Mouse (Mus musculus) forebrain, embryonic 14.5 days (tissue): ENCODE data around the gene C2cd2. TPM values are rescaled to one million over a fixed set of nuclear protein-coding genes. Genes with fewer than 3 reads are reported as not detected.

Experiments used
- ATAC-seq: fragments of 200-750 bp; cut with Nextera tagmentation; 2 replicates; pipeline ENCODE4 v1.8.0; 2017; ENCODE audit warnings: mild to moderate bottlenecking, moderate library complexity
- DNase-seq: peaks from one replicate; pipeline ENCODE4 v3.0.0-alpha.2; 2015; ENCODE audit warnings: low spot score
- H3K27ac ChIP-seq: fragments of 300-500 bp; sonication (generic); 2 replicates; pipeline ENCODE4 v1.5.1; 2014; ENCODE audit warnings: low read depth, mild to moderate bottlenecking, control low read depth, low read length, moderate library complexity
- H3K27me3 ChIP-seq: fragments of 300-500 bp; sonication (generic); replicated peaks from 2 replicates; pipeline ENCODE4 v1.6.1; 2014; ENCODE audit warnings: low read length, control low read depth, mixed read lengths; ENCODE audit not compliant: control insufficient read depth, insufficient read depth
- H3K36me3 ChIP-seq: fragments of 300-500 bp; sonication (generic); 2 replicates; pipeline ENCODE4 v1.6.1; 2014; ENCODE audit warnings: low read length, control low read depth; ENCODE audit not compliant: control insufficient read depth, insufficient read depth
- H3K4me1 ChIP-seq: fragments of 300-500 bp; sonication (generic); 2 replicates; pipeline ENCODE4 v1.6.1; 2014; ENCODE audit warnings: antibody characterized with exemption, low read length, control low read depth; ENCODE audit not compliant: control insufficient read depth, insufficient read depth
- H3K4me2 ChIP-seq: fragments of 300-500 bp; sonication (generic); 2 replicates; pipeline ENCODE4 v1.6.1; 2014; ENCODE audit warnings: mild to moderate bottlenecking, control low read depth, low read length
- H3K4me3 ChIP-seq: fragments of 300-500 bp; sonication (generic); 2 replicates; pipeline ENCODE4 v1.5.1; 2014; ENCODE audit warnings: low read depth, low read length, control low read depth
- H3K9ac ChIP-seq: fragments of 300-500 bp; sonication (generic); 2 replicates; pipeline ENCODE4 v1.6.1; 2014; ENCODE audit warnings: mild to moderate bottlenecking, low read length, control low read depth, moderate library complexity
- H3K9me3 ChIP-seq: fragments of 300-500 bp; sonication (generic); replicated peaks from 2 replicates; pipeline ENCODE4 v1.6.1; 2016; ENCODE audit warnings: low read length, control low read depth, mixed read lengths; ENCODE audit not compliant: control insufficient read depth
- WGBS: fragments of 180-500 bp; shearing (Covaris S2); extraction: QIAGEN DNeasy Blood & Tissue Kit; methylation state at CpG from one replicate; pipeline ENCODE4 v1.1.7; 2014; 5-methylcytosine and 5-hydroxymethylcytosine counted together
- polyA plus RNA-seq: library from polyadenylated mRNA; unstranded; fragments of >200 nt; fragmentation: Nextera tagmentation; extraction: Ambion mirVana; gene quantifications from 2 replicates; pipeline ENCODE4 v1.2.1, GENCODE M21; 2014

Gene C2cd2
- polyA plus RNA-seq, 1 experiment from 2014 or later: 10.2 TPM

GRCm38 (mm10) chr16:97929520-97929919 is 32.9 kb downstream of the C2cd2 start:
- Histone ChIP-seq H3K4me3 (no peak overlapping the region), H3K9ac (no peak overlapping the region), H3K9me3 (no peaks in the 10 kb centered on the region), H3K27me3 (no peaks in the 10 kb centered on the region), H3K36me3 (no peaks in the 10 kb centered on the region), H3K27ac (no peak overlapping the region), H3K4me2 (no peak overlapping the region), H3K4me1 (no peaks in the 10 kb centered on the region)
- DNase-seq (no peak), ATAC-seq (no peak)
- 42% methylated on average over 1 of the region's 1 CpGs for WGBS

GRCm38 (mm10) chr16:97927331-97927938 is 35.0 kb downstream of the C2cd2 start:
- Histone ChIP-seq H3K27ac (no peak overlapping the region), H3K36me3 (no peaks in the 10 kb centered on the region), H3K4me2 (no peak overlapping the region), H3K4me3 (no peak overlapping the region), H3K9ac (no peak overlapping the region), H3K27me3 (no peaks in the 10 kb centered on the region), H3K4me1 (no peaks in the 10 kb centered on the region), H3K9me3 (no peaks in the 10 kb centered on the region)
- DNase-seq (no peak), ATAC-seq (no peak)
- 88% methylated on average over 3 of the region's 3 CpGs for WGBS

GRCm38 (mm10) chr16:97926381-97926780 is 36.0 kb downstream of the C2cd2 start:
- no peak overlapping the region for H3K4me3 ChIP-seq
- no peaks in the 10 kb centered on the region for H3K36me3 ChIP-seq
- no peaks in the 10 kb centered on the region for H3K9me3 ChIP-seq
- DNase-seq (no peak), ATAC-seq (no peak)
- no peaks in the 10 kb centered on the region for H3K27me3 ChIP-seq
- no peak overlapping the region for H3K4me2 ChIP-seq
- H3K9ac ChIP-seq: no peak overlapping the region
- no peak overlapping the region for H3K27ac ChIP-seq
- 85% methylated on average over 9 of the region's 9 CpGs for WGBS
- peaks cover 5% of the 10 kb centered on the region; the same call in 1 of the 2 replicates for H3K4me1 ChIP-seq

GRCm38 (mm10) chr16:97925760-97926159 is 36.6 kb downstream of the C2cd2 start:
- Histone ChIP-seq H3K27me3 (no peaks in the 10 kb centered on the region), H3K9ac (no peak overlapping the region), H3K4me3 (no peak overlapping the region), H3K36me3 (no peaks in the 10 kb centered on the region), H3K27ac (no peak overlapping the region), H3K4me2 (no peak overlapping the region), H3K9me3 (no peaks in the 10 kb centered on the region), H3K4me1 (peaks cover 6% of the 10 kb centered on the region; the same call in 1 of the 2 replicates)
- WGBS: 91% methylated on average over 2 of the region's 2 CpGs
- DNase-seq (no peak), ATAC-seq (no peak)

GRCm38 (mm10) chr16:97923700-97924099 is 38.7 kb downstream of the C2cd2 start:
- Histone ChIP-seq H3K27ac (no peak overlapping the region), H3K27me3 (no peaks in the 10 kb centered on the region), H3K36me3 (no peaks in the 10 kb centered on the region), H3K4me3 (no peak overlapping the region), H3K4me2 (no peak overlapping the region), H3K9ac (no peak overlapping the region), H3K4me1 (peaks cover 6% of the 10 kb centered on the region; the same call in 1 of the 2 replicates), H3K9me3 (no peaks in the 10 kb centered on the region)
- no peak for ATAC-seq
- 74% methylated on average over 1 of the region's 1 CpGs for WGBS
- DNase-seq: no peak

- Histone ChIP-seq H3K27me3 (no peaks in the 10 kb centered on the region), H3K4me2 (peak overlapping the region; percentile 93), H3K36me3 (no peaks in the 10 kb centered on the region), H3K27ac (no peak overlapping the region), H3K9ac (peak overlapping the region; percentile 79), H3K4me3 (peak overlapping the region; percentile 85), H3K9me3 (no peaks in the 10 kb centered on the region), H3K4me1 (peaks cover 6% of the 10 kb centered on the region; the same call in 1 of the 2 replicates)
- under 1% methylated on average over 9 of the region's 9 CpGs for WGBS
- no peak for DNase-seq
- ATAC-seq: peak; percentile 57; the same call in 1 of the 2 replicates
Measured at GRCm38 (mm10) chr16:97922779-97923126, 39.6 kb downstream of the C2cd2 start.

GRCm38 (mm10) chr16:97921961-97922778 is 40.2 kb downstream of the C2cd2 start:
- under 1% methylated on average over 67 of the region's 75 CpGs for WGBS
- Histone ChIP-seq H3K9ac (peak overlapping the region; percentile 79), H3K4me2 (peak overlapping the region; percentile 93), H3K27me3 (no peaks in the 10 kb centered on the region), H3K36me3 (no peaks in the 10 kb centered on the region), H3K4me1 (peaks cover 6% of the 10 kb centered on the region; the same call in 1 of the 2 replicates), H3K27ac (peak overlapping the region; percentile 58; the same call in 1 of the 2 replicates), H3K9me3 (no peaks in the 10 kb centered on the region), H3K4me3 (peak overlapping the region; percentile 85)
- DNase-seq (peak; percentile 83), ATAC-seq (peak; percentile 97)

- no peaks in the 10 kb centered on the region for H3K27me3 ChIP-seq
- no peak overlapping the region for H3K27ac ChIP-seq
- DNase-seq: no peak
- no peaks in the 10 kb centered on the region for H3K36me3 ChIP-seq
- H3K4me2 ChIP-seq: no peak overlapping the region
- 97% methylated on average over 1 of the region's 1 CpGs for WGBS
- no peaks in the 10 kb centered on the region for H3K9me3 ChIP-seq
- no peak for ATAC-seq
- H3K9ac ChIP-seq: no peak overlapping the region
- peaks cover 6% of the 10 kb centered on the region; the same call in 1 of the 2 replicates for H3K4me1 ChIP-seq
- no peak overlapping the region for H3K4me3 ChIP-seq
Measured at GRCm38 (mm10) chr16:97920621-97921020, 41.8 kb downstream of the C2cd2 start.

GRCm38 (mm10) chr16:97919793-97920192 is 42.6 kb downstream of the C2cd2 start:
- Histone ChIP-seq H3K4me3 (no peak overlapping the region), H3K9ac (no peak overlapping the region), H3K4me2 (no peak overlapping the region), H3K27me3 (no peaks in the 10 kb centered on the region), H3K9me3 (no peaks in the 10 kb centered on the region), H3K36me3 (no peaks in the 10 kb centered on the region), H3K27ac (no peak overlapping the region), H3K4me1 (peaks cover 6% of the 10 kb centered on the region; the same call in 1 of the 2 replicates)
- no peak for DNase-seq
- 20% methylated on average over 2 of the region's 2 CpGs for WGBS
- no peak for ATAC-seq
